In the genomic region with DNA sequence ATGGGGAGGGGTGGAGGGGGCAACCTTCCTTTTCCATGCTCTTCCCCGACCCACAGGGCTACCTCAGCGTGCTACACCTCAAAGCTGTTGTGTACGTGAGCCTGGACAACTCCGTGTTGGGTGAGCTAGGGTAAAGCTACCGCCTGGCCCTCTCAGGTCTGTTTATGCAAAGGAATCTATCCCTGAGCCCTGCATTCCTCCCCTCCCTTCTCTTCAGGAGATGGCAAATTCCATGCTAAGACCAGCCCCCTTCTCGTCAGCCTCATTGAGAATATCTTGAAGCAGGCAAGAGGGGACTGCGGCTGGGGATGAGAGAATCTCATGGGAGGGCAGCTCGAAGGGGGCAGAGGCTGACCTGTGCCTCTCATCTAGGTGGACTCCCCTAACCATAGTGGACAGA, we compare ENCODE assay signal across 17 mouse cellular contexts. TPM values are rescaled to one million over a fixed set of nuclear protein-coding genes. Genes with fewer than 3 reads are reported as not detected.
A peak's percentile ranks its signal among the peaks of the same experiment; 100 is the strongest.
DNase-seq lines count a peak whose midpoint lies in the region; ATAC-seq lines count a peak whose summit lies in the region.
"Had no signal": no experiment of that assay in that cellular context is flagged by ENCODE, and none has a peak within 500 bp of the region (broad histone marks: within the 10 kb centered on the region; RNA-seq: fewer than 3 reads in every experiment).

No protein-coding gene starts in this region.

- H3K9ac ChIP-seq in hindbrain, embryonic 13.5 days = peak overlapping the region; percentile 68
- no peak overlapping the region for H3K9ac ChIP-seq in hindbrain, embryonic 12.5 days
- no peak overlapping the region for H3K9ac ChIP-seq in forebrain, embryonic 15.5 days (replicated peaks)
- peak overlapping the region; percentile 67 for H3K9ac ChIP-seq in midbrain, embryonic 13.5 days (replicated peaks)
- H3K9ac ChIP-seq: stomach, embryonic 15.5 days had no signal

- peak overlapping the region; percentile 55 for H3K4me2 ChIP-seq in hindbrain, embryonic 13.5 days
- no peak overlapping the region for H3K4me2 ChIP-seq in hindbrain, embryonic 12.5 days (replicated peaks)
- H3K4me2 ChIP-seq in forebrain, embryonic 15.5 days (replicated peaks) = peak overlapping the region; percentile 57
- H3K4me2 ChIP-seq in midbrain, embryonic 13.5 days (replicated peaks) = peak overlapping the region; percentile 56

- ATAC-seq in hindbrain, embryonic 13.5 days (ENCODE audit: low FRiP score) = peak; percentile 11; the same call in 1 of the 2 replicates
- ATAC-seq in hindbrain, embryonic 12.5 days (ENCODE audit: low FRiP score) = no peak
- ATAC-seq in forebrain, embryonic 15.5 days (replicated peaks) = no peak
- peak; percentile 1; the same call in 1 of the 2 replicates for ATAC-seq in midbrain, embryonic 13.5 days

- H3K36me3 ChIP-seq in hindbrain, embryonic 13.5 days = peaks cover 4% of the 10 kb centered on the region; the same call in 1 of the 2 replicates
- no peaks in the 10 kb centered on the region for H3K36me3 ChIP-seq in hindbrain, embryonic 12.5 days
- H3K36me3 ChIP-seq in forebrain, embryonic 15.5 days = no peaks in the 10 kb centered on the region
- no peaks in the 10 kb centered on the region for H3K36me3 ChIP-seq in midbrain, embryonic 13.5 days
- H3K36me3 ChIP-seq: stomach, embryonic 15.5 days had no signal

- peaks cover 14% of the 10 kb centered on the region for H3K27me3 ChIP-seq in hindbrain, embryonic 13.5 days
- H3K27me3 ChIP-seq in hindbrain, embryonic 12.5 days = peaks cover 22% of the 10 kb centered on the region
- H3K27me3 ChIP-seq in forebrain, embryonic 15.5 days = no peaks in the 10 kb centered on the region
- peaks cover 13% of the 10 kb centered on the region for H3K27me3 ChIP-seq in midbrain, embryonic 13.5 days
- H3K27me3 ChIP-seq: stomach, embryonic 15.5 days had no signal

- no peak overlapping the region for H3K27ac ChIP-seq in hindbrain, embryonic 13.5 days
- no peak overlapping the region for H3K27ac ChIP-seq in hindbrain, embryonic 12.5 days
- peak overlapping the region; percentile 83 for H3K27ac ChIP-seq in forebrain, embryonic 15.5 days (replicated peaks)
- H3K27ac ChIP-seq in midbrain, embryonic 13.5 days = 0 out of 2 replicates have a peak overlapping the region, but pooled peaks have one; percentile 73
- H3K27ac ChIP-seq: stomach, embryonic 15.5 days had no signal

- no peaks in the 10 kb centered on the region for H3K9me3 ChIP-seq in hindbrain, embryonic 13.5 days
- H3K9me3 ChIP-seq in hindbrain, embryonic 12.5 days (replicated peaks) = no peaks in the 10 kb centered on the region
- H3K9me3 ChIP-seq in forebrain, embryonic 15.5 days = no peaks in the 10 kb centered on the region
- H3K9me3 ChIP-seq in midbrain, embryonic 13.5 days = no peaks in the 10 kb centered on the region
- H3K9me3 ChIP-seq: stomach, embryonic 15.5 days had no signal

- WGBS in hindbrain, embryonic 13.5 days = 34% methylated on average over 8 of the region's 8 CpGs
- WGBS in hindbrain, embryonic 12.5 days = 39% methylated on average over 8 of the region's 8 CpGs
- 48% methylated on average over 8 of the region's 8 CpGs for WGBS in forebrain, embryonic 15.5 days
- WGBS in midbrain, embryonic 13.5 days = 34% methylated on average over 8 of the region's 8 CpGs

- intact Hi-C loops in left cerebral cortex, postnatal 25 days (cut with DNase I) = loop anchor here (5.0 kb wide), 1 partner anchor 70 kb away; no protein-coding TSS in a partner anchor

- peak overlapping the region; percentile 37; the same call in 1 of the 2 replicates for H3K4me3 ChIP-seq in hindbrain, embryonic 13.5 days
- no peak overlapping the region for H3K4me3 ChIP-seq in hindbrain, embryonic 12.5 days
- H3K4me3 ChIP-seq in forebrain, embryonic 15.5 days = peak overlapping the region; percentile 45; the same call in 1 of the 2 replicates
- no peak overlapping the region for H3K4me3 ChIP-seq in midbrain, embryonic 13.5 days (replicated peaks)

- peak; percentile 48 for DNase-seq in ZHBTc4 (ENCODE audit: low read depth, low spot score)
- no peak for DNase-seq in adrenal gland, postnatal 36 days
- DNase-seq in left cerebral cortex, postnatal 25 days (ENCODE audit: low spot score in 2 of 2) = no peak
- no peak for DNase-seq in frontal cortex, postnatal 14 days (ENCODE audit: low spot score in 2 of 2)
- DNase-seq: adrenal gland, postnatal 10 days; heart, postnatal 36 days; layer of hippocampus, postnatal 36 days; right cerebral cortex, postnatal 25 days had no signal

- peaks cover 17% of the 10 kb centered on the region for H3K4me1 ChIP-seq in hindbrain, embryonic 13.5 days (replicated peaks)
- peaks cover 11% of the 10 kb centered on the region for H3K4me1 ChIP-seq in hindbrain, embryonic 12.5 days
- peaks cover 13% of the 10 kb centered on the region for H3K4me1 ChIP-seq in forebrain, embryonic 15.5 days
- H3K4me1 ChIP-seq in midbrain, embryonic 13.5 days (replicated peaks) = peaks cover 17% of the 10 kb centered on the region

RNA-seq across cellular contexts. Expression of gene Tfr2, which starts 13.1 kb away (rescaled TPM):
- 3.4 and 3.8 TPM in 2 replicates for polyA plus RNA-seq in hindbrain, embryonic 13.5 days (2015; fragmentation: Nextera tagmentation; extraction: Ambion mirVana)
- polyA plus RNA-seq in hindbrain, embryonic 12.5 days (2016; fragmentation: Nextera tagmentation; extraction: Ambion mirVana) = 3.3 and 3.4 TPM in 2 replicates
- 2.2 and 3.2 TPM in 2 replicates for polyA plus RNA-seq in forebrain, embryonic 15.5 days (2015; fragmentation: Nextera tagmentation; extraction: Ambion mirVana)
- polyA plus RNA-seq in midbrain, embryonic 13.5 days (2015; fragmentation: Nextera tagmentation; extraction: Ambion mirVana) = 2.4 and 3.6 TPM in 2 replicates
- total RNA-seq in adrenal gland, postnatal 36 days (2021) = 1 to 10 TPM in 1 of 2 experiments, under 1 TPM in 1; 0.95 to 1.1 TPM
- total RNA-seq in left cerebral cortex, postnatal 25 days (2021) = 1 to 10 TPM; 8.1 to 8.9 TPM
- total RNA-seq: heart, postnatal 36 days had no signal

RNA-seq across cellular contexts. Expression of gene Mospd3, which starts 18.2 kb away (rescaled TPM):
- polyA plus RNA-seq in hindbrain, embryonic 13.5 days (2015; fragmentation: Nextera tagmentation; extraction: Ambion mirVana) = 49.1 and 49.6 TPM in 2 replicates
- polyA plus RNA-seq in hindbrain, embryonic 12.5 days (2016; fragmentation: Nextera tagmentation; extraction: Ambion mirVana) = 38.7 and 40.0 TPM in 2 replicates
- 46.3 and 47.3 TPM in 2 replicates for polyA plus RNA-seq in forebrain, embryonic 15.5 days (2015; fragmentation: Nextera tagmentation; extraction: Ambion mirVana)
- 37.6 and 43.1 TPM in 2 replicates for polyA plus RNA-seq in midbrain, embryonic 13.5 days (2015; fragmentation: Nextera tagmentation; extraction: Ambion mirVana)
- 10 to 100 TPM; 45.6 to 47.8 TPM for total RNA-seq in adrenal gland, postnatal 36 days (2021)
- 10 to 100 TPM; 18.2 to 22.2 TPM for total RNA-seq in left cerebral cortex, postnatal 25 days (2021)

RNA-seq across cellular contexts. Expression of gene Actl6b, which starts 29.4 kb away (rescaled TPM):
- 256 and 271 TPM in 2 replicates for polyA plus RNA-seq in hindbrain, embryonic 13.5 days (2015; fragmentation: Nextera tagmentation; extraction: Ambion mirVana)
- polyA plus RNA-seq in hindbrain, embryonic 12.5 days (2016; fragmentation: Nextera tagmentation; extraction: Ambion mirVana) = 103 and 108 TPM in 2 replicates
- 250 and 259 TPM in 2 replicates for polyA plus RNA-seq in forebrain, embryonic 15.5 days (2015; fragmentation: Nextera tagmentation; extraction: Ambion mirVana)
- 231 and 235 TPM in 2 replicates for polyA plus RNA-seq in midbrain, embryonic 13.5 days (2015; fragmentation: Nextera tagmentation; extraction: Ambion mirVana)
- 1 to 10 TPM; 2.6 to 3.3 TPM for total RNA-seq in adrenal gland, postnatal 36 days (2021)
- total RNA-seq in left cerebral cortex, postnatal 25 days (2021) = 100 to 1,000 TPM; 109 to 118 TPM
- total RNA-seq: granulocyte monocyte progenitor cell, adult 5-6 weeks; heart, postnatal 36 days; liver, adult 2 months; megakaryocyte progenitor cell, adult 5-6 weeks had no signal
- polyA plus RNA-seq: kidney, embryonic 14.5 days; liver, adult 2 months had no signal

RNA-seq across cellular contexts. Expression of gene Pcolce, which starts 30.9 kb away (rescaled TPM):
- polyA plus RNA-seq in hindbrain, embryonic 13.5 days (2015; fragmentation: Nextera tagmentation; extraction: Ambion mirVana) = 22.8 and 26.4 TPM in 2 replicates
- 66.6 and 82.5 TPM in 2 replicates for polyA plus RNA-seq in hindbrain, embryonic 12.5 days (2016; fragmentation: Nextera tagmentation; extraction: Ambion mirVana)
- polyA plus RNA-seq in forebrain, embryonic 15.5 days (2015; fragmentation: Nextera tagmentation; extraction: Ambion mirVana) = 9.3 and 9.7 TPM in 2 replicates
- 9.0 and 10.5 TPM in 2 replicates for polyA plus RNA-seq in midbrain, embryonic 13.5 days (2015; fragmentation: Nextera tagmentation; extraction: Ambion mirVana)
- total RNA-seq in adrenal gland, postnatal 36 days (2021) = 100 to 1,000 TPM; 874 to 904 TPM
- total RNA-seq in left cerebral cortex, postnatal 25 days (2021) = 10 to 100 TPM; 12.1 to 13.7 TPM
- total RNA-seq: megakaryocyte progenitor cell, adult 5-6 weeks had no signal

RNA-seq across cellular contexts. Expression of gene Fbxo24, which starts 46.1 kb away (rescaled TPM):
- 0.17 and 0.21 TPM in 2 replicates for polyA plus RNA-seq in hindbrain, embryonic 13.5 days (2015; fragmentation: Nextera tagmentation; extraction: Ambion mirVana)
- polyA plus RNA-seq in hindbrain, embryonic 12.5 days (2016; fragmentation: Nextera tagmentation; extraction: Ambion mirVana) = 0.23 and 0.25 TPM in 2 replicates
- polyA plus RNA-seq in forebrain, embryonic 15.5 days (2015; fragmentation: Nextera tagmentation; extraction: Ambion mirVana) = 0.22 TPM in 1 of 2 replicates, not detected in the other
- polyA plus RNA-seq in midbrain, embryonic 13.5 days (2015; fragmentation: Nextera tagmentation; extraction: Ambion mirVana) = 0.23 and 0.32 TPM in 2 replicates
- 1 to 10 TPM in 1 of 2 experiments, under 1 TPM in 1; 0.93 to 1.7 TPM for total RNA-seq in adrenal gland, postnatal 36 days (2021)
- total RNA-seq in left cerebral cortex, postnatal 25 days (2021) = under 1 TPM; 0.18 to 0.21 TPM
- total RNA-seq: granulocyte monocyte progenitor cell, adult 5-6 weeks; liver, adult 2 months had no signal
- polyA plus RNA-seq: kidney, embryonic 14.5 days had no signal

Comparison
In these comparisons a context has a peak if more than half of its experiments do, and no peak if none do; other contexts are left out.
1. ATAC-seq: peak in hindbrain, embryonic 13.5 days (single experiment) and midbrain, embryonic 13.5 days (single experiment); none in hindbrain, embryonic 12.5 days (single experiment) and forebrain, embryonic 15.5 days (single experiment).
2. H3K4me3 ChIP-seq: peak in hindbrain, embryonic 13.5 days (single experiment) and forebrain, embryonic 15.5 days (single experiment); none in hindbrain, embryonic 12.5 days (single experiment) and midbrain, embryonic 13.5 days (single experiment).
3. H3K9ac ChIP-seq: peak in hindbrain, embryonic 13.5 days (single experiment) and midbrain, embryonic 13.5 days (single experiment); none in hindbrain, embryonic 12.5 days (single experiment) and forebrain, embryonic 15.5 days (single experiment).
4. H3K27ac ChIP-seq: peak in forebrain, embryonic 15.5 days (single experiment) and midbrain, embryonic 13.5 days (single experiment); none in hindbrain, embryonic 13.5 days (single experiment) and hindbrain, embryonic 12.5 days (single experiment).